Mouse (Mus musculus) forebrain, embryonic 14.5 days (tissue): ENCODE results near the gene Msh3. TPM values are rescaled to one million over a fixed set of nuclear protein-coding genes. Genes with fewer than 3 reads are reported as not detected.
"Not testable (repeated sequence)": the region's sequence is repeated elsewhere in the genome, so short reads cannot be mapped to it uniquely, and the experiment has no call there.

ENCODE experiments used
- ATAC-seq: fragments of 200-750 bp; cut with Nextera tagmentation; 2 replicates; pipeline ENCODE4 v1.8.0; 2017; ENCODE audit warnings: mild to moderate bottlenecking, moderate library complexity
- DNase-seq: peaks from one replicate; pipeline ENCODE4 v3.0.0-alpha.2; 2015; ENCODE audit warnings: low spot score
- H3K27ac ChIP-seq: fragments of 300-500 bp; sonication (generic); 2 replicates; pipeline ENCODE4 v1.5.1; 2014; ENCODE audit warnings: low read depth, mild to moderate bottlenecking, control low read depth, low read length, moderate library complexity
- H3K27me3 ChIP-seq: fragments of 300-500 bp; sonication (generic); replicated peaks from 2 replicates; pipeline ENCODE4 v1.6.1; 2014; ENCODE audit warnings: low read length, control low read depth, mixed read lengths; ENCODE audit not compliant: control insufficient read depth, insufficient read depth
- H3K36me3 ChIP-seq: fragments of 300-500 bp; sonication (generic); 2 replicates; pipeline ENCODE4 v1.6.1; 2014; ENCODE audit warnings: low read length, control low read depth; ENCODE audit not compliant: control insufficient read depth, insufficient read depth
- H3K4me1 ChIP-seq: fragments of 300-500 bp; sonication (generic); 2 replicates; pipeline ENCODE4 v1.6.1; 2014; ENCODE audit warnings: antibody characterized with exemption, low read length, control low read depth; ENCODE audit not compliant: control insufficient read depth, insufficient read depth
- H3K4me2 ChIP-seq: fragments of 300-500 bp; sonication (generic); 2 replicates; pipeline ENCODE4 v1.6.1; 2014; ENCODE audit warnings: mild to moderate bottlenecking, control low read depth, low read length
- H3K4me3 ChIP-seq: fragments of 300-500 bp; sonication (generic); 2 replicates; pipeline ENCODE4 v1.5.1; 2014; ENCODE audit warnings: low read depth, low read length, control low read depth
- H3K9ac ChIP-seq: fragments of 300-500 bp; sonication (generic); 2 replicates; pipeline ENCODE4 v1.6.1; 2014; ENCODE audit warnings: mild to moderate bottlenecking, low read length, control low read depth, moderate library complexity
- H3K9me3 ChIP-seq: fragments of 300-500 bp; sonication (generic); replicated peaks from 2 replicates; pipeline ENCODE4 v1.6.1; 2016; ENCODE audit warnings: low read length, control low read depth, mixed read lengths; ENCODE audit not compliant: control insufficient read depth
- WGBS: fragments of 180-500 bp; shearing (Covaris S2); extraction: QIAGEN DNeasy Blood & Tissue Kit; methylation state at CpG from one replicate; pipeline ENCODE4 v1.1.7; 2014; 5-methylcytosine and 5-hydroxymethylcytosine counted together
- polyA plus RNA-seq: library from polyadenylated mRNA; unstranded; fragments of >200 nt; fragmentation: Nextera tagmentation; extraction: Ambion mirVana; gene quantifications from 2 replicates; pipeline ENCODE4 v1.2.1, GENCODE M21; 2014

Msh3 gene
- 26.9 and 29.7 TPM in 2 replicates for polyA plus RNA-seq

DNA sequence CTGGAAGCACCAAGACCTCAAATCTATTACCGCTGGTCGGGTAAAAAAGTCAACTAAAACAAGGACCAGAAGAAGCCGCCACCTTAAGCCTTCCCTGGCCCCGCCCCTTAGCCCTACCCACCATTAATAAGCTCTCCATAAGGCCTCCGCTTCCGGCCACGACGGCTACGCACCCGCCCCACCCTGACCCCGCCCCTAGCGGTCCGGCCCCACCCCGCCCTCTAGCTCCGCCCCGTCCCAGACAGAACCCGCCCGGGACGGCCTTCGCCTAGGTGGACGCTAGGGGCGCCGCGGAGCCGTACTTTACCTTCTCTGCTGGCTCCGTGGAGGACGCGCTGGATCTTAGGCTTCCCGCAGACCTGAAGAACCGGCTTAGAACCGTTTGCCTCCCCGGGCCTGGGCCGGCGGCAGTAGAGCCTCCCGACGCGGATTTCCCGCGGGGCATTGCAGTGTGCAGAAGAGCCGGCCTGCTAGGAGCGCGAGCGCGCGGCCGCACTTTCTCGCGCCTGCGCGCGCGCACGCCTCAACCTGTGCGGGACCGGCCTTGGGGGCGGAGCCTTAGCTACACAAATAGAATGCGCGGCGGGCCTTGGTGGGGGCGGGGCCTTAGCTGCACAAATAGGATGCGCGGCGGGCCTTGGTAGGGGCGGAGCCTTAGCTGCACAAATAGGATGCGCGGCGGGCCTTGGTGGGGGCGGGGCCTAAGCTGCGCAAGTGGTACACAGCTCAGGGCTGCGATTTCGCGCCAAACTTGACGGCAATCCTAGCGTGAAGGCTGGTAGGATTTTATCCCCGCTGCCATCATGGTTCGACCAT is at the start of gene Msh3, which contains the start of gene Dhfr:
Msh3 (minus strand) TSS at position 548 of the 816 bp plus-strand sequence.
Dhfr (plus strand) TSS at position 271 of the 816 bp plus-strand sequence.
- Histone ChIP-seq H3K4me1 (peaks cover 11% of the 10 kb centered on the region), H3K27ac (peak within 1 kb of the TSS; percentile 84), H3K27me3 (no peaks in the 10 kb centered on the region), H3K9me3 (no peaks in the 10 kb centered on the region), H3K36me3 (peaks cover 11% of the 10 kb centered on the region; the same call in 1 of the 2 replicates), H3K4me2 (peak within 1 kb of the TSS; percentile 88), H3K9ac (peak within 1 kb of the TSS; percentile 70), H3K4me3 (peak within 1 kb of the TSS; percentile 61)
- peak; percentile 99 for DNase-seq
- under 1% methylated on average over 75 of the region's 76 CpGs for WGBS
- ATAC-seq = peak; percentile 97

DNA sequence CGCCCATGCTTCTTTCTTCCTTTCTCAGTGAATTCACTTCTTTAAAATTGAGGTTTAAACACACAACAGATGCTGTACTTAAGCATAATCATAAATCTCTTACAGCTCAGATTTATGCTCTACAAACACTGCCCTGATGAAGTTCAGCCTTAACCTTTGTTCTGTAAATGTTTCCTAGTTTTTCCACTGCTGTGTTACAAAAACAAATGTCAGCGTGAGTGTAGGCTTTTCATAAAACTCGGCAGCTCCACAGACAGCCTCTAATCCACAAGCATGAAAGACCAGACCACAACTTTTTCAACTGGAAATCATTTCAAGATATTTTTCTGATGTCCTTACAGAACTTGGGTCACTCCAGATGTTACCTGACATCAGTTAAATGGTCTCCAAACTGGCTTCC is 48.7 kb upstream of the Msh3 start:
- DNase-seq = no peak
- Histone ChIP-seq H3K4me2 (no peak overlapping the region), H3K27ac (no peak overlapping the region), H3K36me3 (no peaks in the 10 kb centered on the region), H3K4me3 (no peak overlapping the region), H3K9me3 (no peaks in the 10 kb centered on the region), H3K27me3 (no peaks in the 10 kb centered on the region), H3K4me1 (no peaks in the 10 kb centered on the region), H3K9ac (no peak overlapping the region)
- 85% methylated on average over 3 of the region's 3 CpGs for WGBS
- no peak for ATAC-seq

- WGBS = 69% methylated on average over 2 of the region's 2 CpGs
- Histone ChIP-seq H3K9me3 (no peaks in the 10 kb centered on the region), H3K27me3 (no peaks in the 10 kb centered on the region), H3K9ac (no peak overlapping the region), H3K27ac (no peak overlapping the region), H3K4me3 (no peak overlapping the region), H3K36me3 (no peaks in the 10 kb centered on the region), H3K4me1 (no peaks in the 10 kb centered on the region), H3K4me2 (no peak overlapping the region)
- no peak for ATAC-seq
- DNase-seq = no peak
These were observed 47.3 kb upstream of the Msh3 start for GRCm38 (mm10) chr13:92402063-92402462.

DNA sequence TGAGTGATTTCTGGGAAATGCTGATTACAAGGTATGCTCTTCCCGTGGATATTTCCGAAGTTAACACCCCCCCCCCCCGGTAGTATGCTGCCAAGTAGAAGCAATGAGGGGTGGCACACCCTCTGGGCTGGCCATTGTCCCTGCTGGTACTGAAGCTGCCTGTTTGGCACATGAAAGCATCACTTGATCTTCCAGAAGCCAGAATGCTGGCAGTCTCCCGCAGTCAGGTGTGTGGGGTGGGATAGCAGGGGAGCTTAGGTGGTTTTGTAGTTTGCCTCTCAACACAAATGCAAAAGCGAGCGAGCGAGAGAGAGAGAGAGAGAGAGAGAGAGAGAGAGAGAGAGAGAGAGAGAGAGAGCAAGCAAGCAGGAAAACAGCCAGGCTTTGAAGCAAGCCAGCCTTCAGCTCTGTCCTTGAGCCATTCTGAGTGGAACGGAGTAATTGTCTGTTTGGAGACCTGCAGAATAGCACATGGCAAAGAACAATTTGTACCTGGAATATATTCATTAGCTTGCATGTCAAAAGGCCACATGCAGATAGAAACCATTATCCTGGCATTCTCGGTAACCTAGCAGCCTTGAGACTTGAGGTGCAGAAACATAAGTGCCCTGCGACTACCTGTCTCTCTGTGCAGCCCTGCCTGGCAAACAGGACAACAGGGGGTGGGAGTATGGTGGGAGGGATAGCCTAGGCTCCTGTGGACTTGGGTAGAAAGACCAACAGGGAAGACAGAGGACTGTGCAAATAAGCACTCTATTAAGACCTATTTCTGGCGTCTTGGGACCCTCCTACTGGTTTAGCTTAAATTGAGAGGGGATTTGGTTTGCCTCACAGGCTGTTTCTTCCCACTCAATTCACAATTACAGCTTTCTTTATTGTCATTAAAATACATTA is 43.9 kb upstream of the Msh3 start:
- Histone ChIP-seq H3K27me3 (no peaks in the 10 kb centered on the region), H3K9me3 (no peaks in the 10 kb centered on the region), H3K4me2 (no peak overlapping the region), H3K36me3 (no peaks in the 10 kb centered on the region), H3K27ac (no peak overlapping the region), H3K4me3 (no peak overlapping the region), H3K4me1 (no peaks in the 10 kb centered on the region), H3K9ac (no peak overlapping the region)
- WGBS = 65% methylated on average over 11 of the region's 11 CpGs
- ATAC-seq = no peak
- peak; percentile 10 for DNase-seq

- H3K9ac ChIP-seq = no peak overlapping the region
- WGBS = 69% methylated on average over 12 of the region's 12 CpGs
- ATAC-seq (no peak), DNase-seq (no peak)
- H3K4me3 ChIP-seq = no peak overlapping the region
- no peaks in the 10 kb centered on the region for H3K9me3 ChIP-seq
- H3K4me1 ChIP-seq = no peaks in the 10 kb centered on the region
- H3K36me3 ChIP-seq = no peaks in the 10 kb centered on the region
- no peak overlapping the region for H3K4me2 ChIP-seq
- H3K27ac ChIP-seq = no peak overlapping the region
- H3K27me3 ChIP-seq = no peaks in the 10 kb centered on the region
These were observed 38.4 kb upstream of the Msh3 start for GRCm38 (mm10) chr13:92393047-92393661.

GRCm38 (mm10) chr13:92387367-92387766 is 32.6 kb upstream of the Msh3 start:
- Histone ChIP-seq H3K9me3 (no peaks in the 10 kb centered on the region), H3K4me3 (no peak overlapping the region), H3K27ac (no peak overlapping the region), H3K4me2 (no peak overlapping the region), H3K4me1 (no peaks in the 10 kb centered on the region), H3K9ac (no peak overlapping the region), H3K27me3 (no peaks in the 10 kb centered on the region), H3K36me3 (no peaks in the 10 kb centered on the region)
- no peak for DNase-seq
- WGBS = 91% methylated on average over 3 of the region's 3 CpGs
- ATAC-seq = no peak

- not testable (repeated sequence) for H3K27ac ChIP-seq, H3K9ac ChIP-seq, H3K4me2 ChIP-seq, H3K27me3 ChIP-seq, DNase-seq, ATAC-seq, H3K4me1 ChIP-seq, H3K4me3 ChIP-seq, H3K9me3 ChIP-seq
- peaks cover 17% of the 10 kb centered on the region for H3K36me3 ChIP-seq
- 95% methylated on average over 6 of the region's 6 CpGs for WGBS
These were observed 16.7 kb upstream of the Msh3 start for GRCm38 (mm10) chr13:92371466-92371865.

- Histone ChIP-seq H3K4me1 (no peaks in the 10 kb centered on the region), H3K27me3 (no peaks in the 10 kb centered on the region), H3K27ac (no peak overlapping the region), H3K9ac (no peak overlapping the region), H3K36me3 (peaks cover 19% of the 10 kb centered on the region), H3K4me3 (no peak overlapping the region), H3K4me2 (no peak overlapping the region), H3K9me3 (no peaks in the 10 kb centered on the region; the same call in 1 of the 2 replicates)
- ATAC-seq (no peak), DNase-seq (no peak)
- WGBS = 95% methylated on average over 3 of the region's 3 CpGs
These were observed 16.0 kb upstream of the Msh3 start for GRCm38 (mm10) chr13:92370811-92371210.
